Mouse (Mus musculus) heart, adult 2 months (tissue): ENCODE data around the gene Large1.

ENCODE experiments used
- CTCF ChIP-seq: fragments of 200-600 bp; IDR thresholded peaks from 2 replicates; pipeline ENCODE4 v1.8.1; 2022; ENCODE audit warnings: antibody characterized with exemption, mild to moderate bottlenecking, moderate library complexity
- POLR2A ChIP-seq: fragments of 200-500 bp; IDR thresholded peaks from 2 replicates; pipeline ENCODE4 v1.6.1; 2011; ENCODE audit warnings: mild to moderate bottlenecking, low read depth, low read length, control low read depth; ENCODE audit not compliant: insufficient read depth

DNA sequence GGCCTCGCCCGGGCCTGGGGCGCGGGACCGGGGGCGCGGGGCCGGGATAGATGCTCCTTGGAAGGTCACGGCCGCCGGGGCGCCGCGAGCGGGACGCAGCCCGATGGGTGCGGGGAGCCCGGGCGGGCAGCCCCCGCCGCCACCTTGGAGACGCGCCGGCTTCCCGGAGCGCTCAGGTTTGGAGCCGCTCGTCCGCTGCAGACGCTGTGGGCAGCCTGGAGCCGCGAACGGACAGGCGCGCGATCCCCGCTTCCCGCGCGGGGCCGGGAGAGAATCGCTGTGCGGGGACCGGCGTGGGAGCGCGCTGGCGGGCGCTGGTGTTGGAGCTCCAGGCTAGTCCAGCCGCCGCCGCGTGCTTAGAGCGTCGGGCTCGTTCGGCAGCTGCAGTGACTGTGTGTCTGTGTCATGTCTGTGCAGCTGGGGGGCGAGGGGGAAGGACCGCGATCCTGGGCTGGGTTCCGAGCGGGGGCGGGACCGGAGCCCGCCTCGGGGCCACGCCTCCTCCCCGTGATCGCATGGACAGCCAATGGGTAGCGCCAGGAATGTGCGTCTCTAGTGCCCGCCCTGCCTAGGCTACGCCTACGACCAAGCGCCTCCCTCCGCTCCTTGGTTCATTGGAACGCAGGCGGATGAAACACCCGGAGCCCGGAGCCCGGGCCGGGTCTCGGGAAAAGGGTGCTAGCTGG, at the start of gene Large1:
- TF ChIP-seq CTCF (peak; percentile 17; the same call in 1 of the 2 replicates), POLR2A (peak; percentile 76)
